Mouse (Mus musculus): ENCODE measurements around the gene Slc22a17. TPM values are rescaled to one million over a fixed set of nuclear protein-coding genes. Genes with fewer than 3 reads are reported as not detected.
A peak's percentile ranks its signal among the peaks of the same experiment; 100 is the strongest.

Gene Slc22a17
- total RNA-seq, 1 experiment from 2014 or later: 0.23 TPM

DNA sequence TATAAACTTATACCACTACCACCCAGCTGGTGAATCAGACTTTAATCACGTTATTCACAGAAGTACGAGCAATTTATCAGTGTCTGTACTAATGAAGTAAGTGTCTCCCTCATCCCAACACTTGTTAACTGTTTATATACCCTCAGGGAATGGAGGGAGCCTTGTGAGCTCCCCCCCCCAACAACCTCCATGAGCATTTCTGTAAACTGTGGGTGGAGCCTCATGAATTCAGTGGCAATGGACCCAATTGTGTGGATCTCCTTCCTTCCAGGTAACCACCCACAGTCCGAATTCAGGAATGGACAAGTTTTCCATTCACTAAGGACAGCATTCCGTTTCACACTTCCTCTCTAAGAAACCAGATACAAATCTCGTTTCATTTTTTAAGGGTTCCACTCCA lies 47.3 kb downstream of the Slc22a17 start:
- ATAC-seq (replicated peaks; ENCODE audit: low read depth, poor library complexity, severe bottlenecking): no peak

DNA sequence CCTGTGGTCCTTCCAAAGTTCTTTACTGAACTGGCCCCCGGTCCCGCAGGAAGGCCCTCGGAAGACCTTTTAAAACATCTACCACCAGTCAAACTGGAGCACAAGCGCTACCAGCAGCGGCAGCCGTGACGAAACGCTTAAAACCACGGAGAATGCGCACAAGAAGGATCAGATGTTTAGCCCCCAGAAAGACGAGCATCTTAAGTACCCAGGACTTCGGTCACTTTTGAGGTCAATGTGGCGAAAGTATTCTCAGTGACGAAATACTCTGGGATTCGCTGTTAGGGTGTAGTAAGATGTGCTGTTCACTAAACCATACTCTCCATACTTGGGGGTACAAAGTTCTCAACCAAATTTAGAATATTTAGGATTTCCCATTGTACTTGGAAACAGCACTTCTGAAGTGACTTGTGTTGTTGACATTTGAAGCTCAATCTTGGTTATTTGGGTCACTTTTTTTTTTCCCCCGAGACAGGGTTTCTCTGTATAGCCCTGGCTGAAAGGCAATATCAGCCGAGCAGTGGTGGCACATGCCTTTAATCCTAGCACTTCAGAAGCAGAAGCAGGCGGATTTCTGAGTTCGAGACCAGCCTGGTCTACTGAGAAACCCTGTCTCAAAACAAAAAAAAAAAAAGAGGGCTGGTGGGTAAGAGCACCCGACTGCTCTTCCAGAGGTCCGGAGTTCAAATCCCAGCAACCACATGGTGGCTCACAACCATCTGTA lies 48.5 kb downstream of the Slc22a17 start:
- peak; percentile 46 for ATAC-seq (replicated peaks; ENCODE audit: low read depth, poor library complexity, severe bottlenecking)

DNA sequence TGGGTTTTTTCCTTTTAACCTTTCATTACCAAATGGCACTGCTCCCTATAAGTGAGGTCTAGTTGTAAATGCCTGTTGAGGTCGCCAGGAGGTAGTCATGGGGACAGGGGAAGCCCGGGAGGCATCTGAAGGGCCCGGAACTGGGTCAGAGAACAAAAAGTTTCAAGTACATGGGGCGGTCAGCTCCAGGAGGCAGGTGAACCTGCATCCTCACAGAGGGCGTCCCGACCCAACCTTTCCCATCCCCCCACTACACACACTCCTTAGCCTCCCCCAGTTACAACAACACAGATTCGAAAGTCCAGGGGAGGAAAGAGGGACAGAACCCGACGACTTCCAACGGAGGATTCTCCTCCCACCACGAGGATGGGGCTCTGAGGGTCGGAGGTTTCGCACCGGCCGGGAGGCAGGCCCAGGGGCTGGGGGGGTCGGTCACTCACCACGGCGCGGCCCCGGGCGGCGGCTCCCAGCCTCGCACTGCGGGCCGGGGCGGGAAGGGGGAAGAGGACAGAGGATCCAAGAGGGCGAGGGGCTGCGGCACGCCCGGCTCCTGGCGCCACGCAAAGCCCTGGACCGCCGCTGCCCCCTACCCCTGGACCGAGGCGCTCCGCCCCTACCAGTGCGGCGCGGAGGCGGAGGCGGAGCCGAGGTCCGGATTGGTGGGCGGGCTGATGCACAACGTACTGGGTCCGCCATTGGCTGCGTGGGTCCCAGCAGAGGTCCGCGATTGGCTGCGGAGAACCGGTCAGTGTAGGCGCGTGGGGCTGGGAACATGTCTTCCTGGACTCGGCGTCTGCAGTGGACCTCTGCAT lies 49.2 kb downstream of the Slc22a17 start:
- peak; percentile 96 for ATAC-seq (replicated peaks; ENCODE audit: low read depth, poor library complexity, severe bottlenecking)

DNA sequence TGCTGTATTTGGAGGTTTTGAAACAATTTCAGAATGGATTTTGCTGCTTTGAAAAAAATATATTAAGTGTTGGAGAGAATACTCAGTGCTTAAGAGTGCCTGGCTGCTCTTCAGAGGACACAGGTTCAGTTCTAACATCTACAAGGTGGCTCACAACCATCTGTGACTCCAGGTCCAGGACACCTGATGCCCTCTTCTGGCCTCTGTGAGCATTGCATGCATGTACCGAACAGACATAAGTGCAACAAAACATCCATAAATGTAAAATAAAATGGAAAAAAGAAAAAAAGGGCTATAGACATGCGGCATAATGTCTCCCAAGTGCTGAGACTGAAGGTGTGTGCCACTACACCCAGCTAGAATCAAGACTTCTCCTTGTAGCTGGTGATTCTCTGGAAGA lies 52.4 kb downstream of the Slc22a17 start:
- ATAC-seq (replicated peaks; ENCODE audit: low read depth, poor library complexity, severe bottlenecking): no peak

DNA sequence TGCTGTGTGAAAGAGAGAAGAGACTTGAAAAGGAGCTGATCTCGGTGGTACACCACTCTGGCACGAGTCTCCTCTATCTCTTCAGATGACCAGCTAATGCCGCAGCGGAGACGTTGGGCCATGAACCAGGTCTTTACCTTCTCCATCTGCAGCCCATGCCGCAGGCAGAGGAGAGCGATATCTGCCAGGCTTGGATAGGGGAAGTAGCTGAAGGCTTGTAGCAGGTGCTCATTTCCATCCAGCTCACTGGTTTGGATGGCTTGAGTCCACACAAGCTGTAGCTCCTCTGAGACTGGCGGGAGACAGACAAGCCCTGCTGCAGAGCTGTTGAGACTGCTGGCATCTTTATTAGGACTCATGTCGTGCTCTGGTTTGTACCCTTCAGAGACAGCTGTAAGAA lies 55.0 kb downstream of the Slc22a17 start:
- ATAC-seq (replicated peaks; ENCODE audit: low read depth, poor library complexity, severe bottlenecking): no peak

DNA sequence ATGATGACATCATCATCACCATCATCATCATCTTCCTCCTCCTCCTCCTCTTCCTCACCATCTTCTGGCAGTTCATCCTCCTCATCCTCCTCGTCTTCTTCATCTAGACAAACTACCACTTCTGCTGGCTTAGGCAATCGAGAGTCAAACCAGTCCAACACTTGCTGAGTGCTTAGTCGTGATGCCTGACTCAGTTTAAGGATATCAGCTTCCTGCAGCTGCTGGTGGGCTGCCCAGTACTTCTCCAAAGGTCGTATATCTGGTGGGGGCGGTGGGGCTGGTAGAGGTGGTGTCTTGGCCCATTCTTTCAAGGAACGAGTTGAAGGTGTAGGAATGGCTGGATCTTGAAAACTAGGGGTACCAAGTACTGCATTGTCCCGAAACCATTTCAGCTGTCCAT lies 56.2 kb downstream of the Slc22a17 start:
- ATAC-seq (replicated peaks; ENCODE audit: low read depth, poor library complexity, severe bottlenecking): no peak

Other genes with a start within 250 kb of the Slc22a17 start
- gene 1700123O20Rik, start 226.9 kb downstream of the Slc22a17 start, total RNA-seq (2017): 26.5 and 33.2 TPM in 2 replicates
- 238 and 282 TPM in 2 replicates for gene Acin1, start 226.2 kb downstream of the Slc22a17 start, total RNA-seq (2017)
- gene Gm29776, start 214.3 kb downstream of the Slc22a17 start, total RNA-seq (2017): 0.37 TPM in 1 of 2 replicates, not detected in the other
- 1.2 and 4.9 TPM in 2 replicates for gene Cebpe, start 201.0 kb downstream of the Slc22a17 start, total RNA-seq (2017)
- 4.4 and 5.5 TPM in 2 replicates for gene Slc7a8, start 131.2 kb downstream of the Slc22a17 start, total RNA-seq (2017)
- gene Rnf212b, start 99.0 kb downstream of the Slc22a17 start, total RNA-seq (2017): not detected in 2 replicates
- gene Homez, start 42.2 kb downstream of the Slc22a17 start, total RNA-seq (2017): 12.5 and 15.6 TPM in 2 replicates
- gene Ppp1r3e, start 35.6 kb downstream of the Slc22a17 start, total RNA-seq (2017): 5.4 TPM in 1 of 2 replicates, not detected in the other
- 7.8 and 10.3 TPM in 2 replicates for gene Bcl2l2, start 29.8 kb downstream of the Slc22a17 start, total RNA-seq (2017)
- 2.4 TPM in 1 of 2 replicates, not detected in the other for gene Gm20521, start 29.7 kb downstream of the Slc22a17 start, total RNA-seq (2017)
- 466 and 493 TPM in 2 replicates for gene Pabpn1, start 20.6 kb downstream of the Slc22a17 start, total RNA-seq (2017)
- not detected in 2 replicates for gene Efs, start 13.0 kb upstream of the Slc22a17 start, total RNA-seq (2017)
- not detected in 2 replicates for gene Il25, start 19.6 kb upstream of the Slc22a17 start, total RNA-seq (2017)
- not detected in 2 replicates for gene Cmtm5, start 23.1 kb upstream of the Slc22a17 start, total RNA-seq (2017)
- gene Myh6, start 53.8 kb upstream of the Slc22a17 start, total RNA-seq (2017): not detected in 2 replicates
- gene Gm17428, start 63.8 kb upstream of the Slc22a17 start, total RNA-seq (2017): not detected in 2 replicates
- not detected in 2 replicates for gene Myh7, start 81.5 kb upstream of the Slc22a17 start, total RNA-seq (2017)
- gene Ngdn, start 102.3 kb upstream of the Slc22a17 start, total RNA-seq (2017): 53.3 and 56.1 TPM in 2 replicates
- gene Zfhx2, start 179.2 kb upstream of the Slc22a17 start, total RNA-seq (2017): 2.0 and 5.0 TPM in 2 replicates
- 8.3 and 12.9 TPM in 2 replicates for gene Thtpa, start 181.7 kb upstream of the Slc22a17 start, total RNA-seq (2017)
- gene Ap1g2, start 193.5 kb upstream of the Slc22a17 start, total RNA-seq (2017): 25.1 and 30.9 TPM in 2 replicates
- gene Jph4, start 203.8 kb upstream of the Slc22a17 start, total RNA-seq (2017): not detected in 2 replicates